Mouse (Mus musculus) liver, adult 2 months (tissue): ENCODE measurements around the gene Scaf1.

Source experiments
- CTCF ChIP-seq: fragments of 200-500 bp; IDR thresholded peaks from 2 replicates; pipeline ENCODE4 v1.5.1; 2011; ENCODE audit warnings: low read depth, low read length, control low read depth
- POLR2A ChIP-seq: fragments of 200-500 bp; IDR thresholded peaks from 2 replicates; pipeline ENCODE4 v1.6.1; 2011; ENCODE audit warnings: low read length, control low read depth; ENCODE audit not compliant: insufficient read depth; ENCODE audit errors: extremely low read depth

DNA sequence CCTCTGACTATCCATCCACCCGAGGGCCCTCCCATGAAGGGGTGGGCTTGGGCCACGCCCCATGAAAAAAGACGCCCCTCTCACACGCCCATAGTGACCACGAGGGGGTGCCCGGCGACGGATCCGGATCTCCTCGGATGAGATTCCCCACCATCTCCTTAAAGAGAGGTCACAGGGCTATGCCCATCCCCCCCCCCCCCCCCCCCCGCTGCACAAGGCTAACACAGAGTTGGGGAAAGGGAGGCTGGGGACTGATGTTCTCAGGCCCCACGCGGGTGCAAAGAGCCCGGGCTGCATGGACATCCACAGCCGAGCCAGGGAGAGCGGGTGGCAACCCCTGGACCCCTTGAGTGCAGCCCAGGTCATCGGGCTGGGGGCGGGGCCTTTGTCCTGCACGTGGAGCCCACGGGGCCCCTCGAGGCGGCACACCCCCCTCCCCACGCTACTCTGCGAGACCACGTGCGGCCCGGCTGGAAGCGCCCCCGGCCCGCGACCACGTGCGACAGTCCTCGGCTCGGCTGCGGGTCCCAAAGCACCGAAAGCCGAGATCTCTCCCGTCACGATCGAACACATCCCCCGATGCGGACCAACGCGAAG, 30.5 kb downstream of the Scaf1 start:
- TF ChIP-seq POLR2A (no peak), CTCF (peak; percentile 24; the same call in 1 of the 2 replicates)
